Mouse (Mus musculus) embryonic fibroblast, embryonic 13.5 days (primary cell): ENCODE results near the gene Pygb.

Source experiments
- CTCF ChIP-seq: IDR thresholded peaks from 2 replicates; pipeline ENCODE4 v1.5.1; 2011; ENCODE audit warnings: mild to moderate bottlenecking, control low read depth, low read length, moderate library complexity, borderline replicate concordance; ENCODE audit not compliant: insufficient read depth
- POLR2A ChIP-seq: IDR thresholded peaks from 2 replicates; pipeline ENCODE4 v1.6.1; 2011; ENCODE audit warnings: low read depth, mild to moderate bottlenecking, control low read depth, low read length, moderate library complexity

DNA sequence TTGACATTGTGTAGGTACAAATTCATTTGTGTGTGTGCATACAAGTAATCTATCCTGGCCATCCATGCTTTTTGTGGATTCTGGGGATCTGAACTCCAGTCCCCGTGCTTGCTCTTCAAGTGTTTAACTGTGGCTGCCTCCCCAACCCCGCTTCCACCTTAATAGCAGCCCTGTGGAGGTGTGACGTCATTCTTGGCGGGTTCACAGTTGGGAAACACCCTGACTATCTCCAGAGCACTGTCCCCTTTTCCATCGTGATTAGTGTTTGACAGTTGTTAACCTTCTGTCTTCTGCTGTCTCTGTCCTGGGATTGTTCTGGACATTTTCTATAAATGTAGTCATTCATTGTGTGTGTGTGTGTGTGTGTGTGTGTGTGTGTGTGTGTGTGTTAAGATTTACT is 24.1 kb downstream of the Pygb start:
- TF ChIP-seq CTCF (no peak), POLR2A (no peak)
